Mouse (Mus musculus) ovary, postnatal 10 days (tissue): ENCODE measurements around the gene Dolk.
A peak's percentile ranks its signal among the peaks of the same experiment; 100 is the strongest.

Experiments
- DNase-seq: peaks from one replicate; pipeline ENCODE4 v3.0.0; 2022; ENCODE audit warnings: low spot score

The Dolk gene

DNA sequence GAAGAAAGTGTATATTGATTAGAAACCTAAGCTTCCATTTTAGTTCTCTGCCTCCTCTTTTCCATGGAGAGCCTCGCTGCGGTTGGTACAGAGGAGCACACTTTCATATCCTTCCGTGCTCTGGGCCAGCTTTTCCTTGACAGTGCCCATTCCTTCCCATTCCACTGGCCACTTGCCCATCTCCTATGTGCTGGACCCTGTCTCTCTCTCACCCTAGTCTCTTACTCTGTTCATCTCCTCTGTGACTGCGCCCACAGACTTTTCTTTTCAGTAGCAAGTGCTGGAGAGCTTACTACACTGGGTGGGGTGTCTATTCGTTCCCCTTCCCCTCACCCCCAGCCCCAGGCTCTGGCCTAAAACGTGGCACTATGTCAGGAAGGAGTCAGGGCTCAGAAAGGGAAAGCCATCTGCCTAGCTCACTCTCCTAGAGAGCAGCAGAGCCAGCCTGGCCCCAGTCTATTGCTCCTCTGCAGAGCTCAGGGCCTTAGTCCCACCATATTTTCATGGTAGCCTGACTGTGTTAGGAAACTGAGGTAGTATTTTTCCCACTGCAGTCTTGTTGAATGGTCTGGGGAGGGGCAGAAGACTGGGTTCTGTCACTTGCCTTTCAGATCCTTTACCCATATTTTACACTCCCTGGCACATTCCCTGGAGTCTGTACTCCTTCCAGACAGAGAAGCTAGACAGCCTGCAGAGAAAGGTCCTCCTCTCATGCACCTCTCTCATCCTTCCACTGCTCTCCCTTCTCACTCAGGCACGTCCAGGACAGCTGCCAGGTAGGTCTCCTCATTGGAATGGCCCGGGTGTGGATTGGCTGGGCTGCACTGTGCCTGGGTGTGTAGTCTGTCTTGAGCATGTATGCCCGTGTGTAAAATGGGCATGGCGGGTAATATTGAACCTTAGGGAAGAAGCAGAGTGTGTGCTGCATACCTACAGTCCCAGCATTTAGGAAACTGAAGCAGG is 35.7 kb downstream of the Dolk start:
- DNase-seq: no peak

DNA sequence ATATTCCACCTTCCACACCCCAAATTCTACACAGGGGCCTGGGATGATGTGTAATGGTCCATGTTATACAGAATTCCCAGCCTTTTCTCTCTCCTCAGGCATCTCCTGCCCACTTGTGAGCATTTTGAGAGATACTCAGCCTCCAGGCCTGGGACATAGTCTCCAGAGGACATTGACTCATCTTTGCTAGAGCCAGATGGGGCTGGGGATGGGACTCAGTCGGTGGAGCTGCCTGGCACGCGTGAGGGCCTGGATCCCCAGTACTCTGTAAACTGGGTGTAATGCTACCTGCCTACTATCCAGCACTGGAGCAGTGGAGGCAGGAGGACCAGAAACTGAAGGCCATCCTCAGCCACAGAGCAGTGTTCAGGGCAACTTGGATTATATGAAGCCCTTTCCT is 37.0 kb downstream of the Dolk start:
- no peak for DNase-seq

DNA sequence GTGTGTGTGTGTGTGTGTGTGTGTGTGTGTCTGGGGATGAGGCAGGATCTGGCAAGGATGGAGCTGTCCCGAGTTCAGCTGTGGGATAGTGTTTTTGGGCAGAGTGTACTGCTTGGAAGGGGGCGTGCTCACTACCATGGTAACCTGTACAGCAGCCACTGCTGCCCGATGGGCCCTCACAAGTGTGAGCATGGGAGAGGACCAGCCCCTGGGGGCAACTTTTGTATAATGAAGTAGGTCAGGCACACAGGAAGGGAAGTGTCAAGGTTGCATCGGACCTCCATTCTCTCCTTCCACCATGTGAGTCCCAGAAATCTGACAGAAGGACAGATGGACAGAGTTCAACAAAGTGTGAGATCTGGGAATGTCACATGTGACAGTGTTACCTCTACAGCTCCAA is 38.5 kb downstream of the Dolk start:
- no peak for DNase-seq

DNA sequence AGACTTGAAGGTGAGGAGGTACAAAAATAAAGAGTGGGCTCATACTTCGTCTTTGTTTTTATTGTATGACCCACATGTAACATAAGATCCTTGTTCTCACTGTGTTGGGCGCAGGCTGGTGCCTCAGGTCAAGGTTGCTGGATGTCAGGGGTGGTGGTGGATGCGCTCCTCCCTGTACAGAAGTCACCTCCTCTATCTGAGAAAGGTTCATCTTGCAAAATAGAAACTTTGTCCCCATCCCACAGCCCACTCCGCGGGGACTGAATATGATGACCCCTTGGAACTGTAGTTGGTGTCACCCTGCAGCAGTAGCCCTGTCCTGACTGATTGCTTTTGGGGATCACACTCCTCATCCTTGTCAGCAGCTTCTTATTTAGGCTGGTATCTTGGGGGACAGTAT is 39.1 kb downstream of the Dolk start:
- no peak for DNase-seq

DNA sequence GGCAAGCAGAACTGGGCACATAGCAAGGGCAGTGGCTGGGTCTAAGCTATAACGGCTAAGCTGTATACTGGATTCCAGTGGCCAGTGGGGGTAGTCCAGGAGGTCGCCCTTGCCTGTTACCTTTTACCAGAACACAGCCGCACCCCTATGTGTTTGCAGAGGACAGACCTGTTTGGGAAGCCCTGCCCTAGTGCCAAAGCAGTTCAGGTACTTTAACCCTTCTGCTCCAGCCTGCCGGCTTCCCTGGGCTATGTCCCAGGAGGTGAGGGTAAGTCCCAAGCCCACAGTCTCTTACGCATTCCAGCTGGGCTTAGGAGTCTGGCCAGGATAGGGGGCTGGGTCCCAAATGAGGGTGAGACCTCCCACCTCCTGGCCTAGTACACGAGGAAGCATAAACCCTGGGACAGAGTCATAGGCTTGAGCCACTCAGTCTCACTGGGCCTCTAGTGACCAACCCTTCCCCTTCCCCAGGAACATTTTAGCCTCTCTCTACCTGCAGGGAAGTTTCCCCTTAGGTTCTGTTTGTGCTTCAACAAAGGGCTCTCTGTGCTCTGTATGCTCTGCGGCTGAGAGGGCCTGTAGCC is 41.4 kb downstream of the Dolk start:
- DNase-seq: no peak

DNA sequence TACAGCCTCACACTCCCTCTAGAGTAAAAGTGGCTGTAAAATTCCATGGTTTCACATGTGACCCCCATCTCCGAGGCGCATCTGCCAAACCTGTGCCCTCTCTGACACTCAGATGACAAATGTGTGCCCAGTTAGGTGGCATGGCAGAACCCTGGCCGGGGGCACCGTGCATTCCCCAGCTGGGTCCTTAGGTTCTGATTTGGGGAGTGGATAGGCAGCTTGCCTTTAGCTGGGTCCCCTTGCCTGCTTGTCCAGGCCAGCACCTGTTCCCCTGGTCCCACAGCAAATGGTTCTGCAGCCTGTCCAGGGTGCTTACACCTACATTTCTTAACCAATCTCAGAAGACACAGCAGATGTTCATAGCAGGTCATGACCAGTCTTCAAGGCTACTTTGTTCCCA is 42.7 kb downstream of the Dolk start:
- no peak for DNase-seq

DNA sequence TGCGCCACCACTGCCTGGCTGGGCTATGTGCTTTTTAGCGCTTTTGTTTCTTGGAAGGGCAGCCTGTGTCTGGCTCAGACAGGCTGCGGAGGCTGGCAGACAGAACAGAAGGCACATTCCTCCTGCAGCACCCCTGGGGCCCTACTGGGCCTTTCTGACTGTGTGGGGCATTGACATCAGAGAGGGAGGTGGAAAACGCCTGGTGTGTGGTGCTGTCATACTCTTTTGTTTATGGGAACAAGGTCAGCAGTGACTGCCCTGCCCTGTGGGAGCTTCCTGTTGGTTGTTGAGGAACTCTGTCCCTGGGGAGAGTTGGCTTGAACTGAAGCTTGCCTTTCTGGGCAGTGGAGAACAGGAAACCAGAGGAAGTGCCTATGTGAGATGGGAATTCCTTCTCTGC is 43.6 kb downstream of the Dolk start:
- no peak for DNase-seq

DNA sequence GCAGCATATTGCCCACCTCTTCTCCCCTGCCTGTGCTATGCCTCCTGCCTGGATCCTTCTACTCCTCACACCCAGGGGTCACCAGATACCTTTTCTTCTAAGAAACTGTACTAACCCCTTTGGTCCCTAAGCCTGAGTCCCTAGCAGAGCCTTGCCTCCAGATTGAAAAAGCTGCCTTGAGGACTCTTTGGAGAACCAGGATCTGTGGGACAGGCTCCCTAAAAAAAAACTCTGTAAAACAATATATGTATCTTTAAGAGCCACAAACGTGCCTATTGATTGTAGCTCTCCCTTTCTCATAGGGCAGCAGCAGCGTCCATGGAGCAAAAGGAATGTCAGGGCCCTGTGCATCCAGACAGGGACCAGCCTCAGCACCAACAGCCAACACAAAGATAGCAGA is 45.9 kb downstream of the Dolk start, which contains the start of gene Gm28035:
Gene Gm28035 (plus strand): TSS at position 301 of the 400 bp plus-strand sequence.
- DNase-seq: no peak

DNA sequence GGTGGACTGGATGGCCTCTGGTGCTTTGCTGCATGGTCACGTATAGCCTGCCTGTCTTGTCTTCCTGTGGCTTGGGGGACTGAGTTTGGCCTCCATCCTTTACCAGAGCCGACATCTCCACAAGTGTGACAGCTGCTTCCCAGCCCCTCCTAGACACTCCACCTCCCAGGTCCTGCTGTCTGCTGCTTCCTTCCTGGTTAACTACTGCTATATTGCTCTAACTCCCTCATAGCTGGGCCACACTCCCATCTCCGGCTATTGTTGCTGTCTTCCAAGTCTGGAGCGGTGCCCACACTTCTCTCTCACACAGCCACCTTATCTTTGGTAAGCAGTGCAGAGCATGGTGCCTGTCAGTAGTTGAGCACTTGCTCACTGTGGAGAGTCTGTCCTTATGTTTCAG is 46.4 kb downstream of the Dolk start:
- no peak for DNase-seq

DNA sequence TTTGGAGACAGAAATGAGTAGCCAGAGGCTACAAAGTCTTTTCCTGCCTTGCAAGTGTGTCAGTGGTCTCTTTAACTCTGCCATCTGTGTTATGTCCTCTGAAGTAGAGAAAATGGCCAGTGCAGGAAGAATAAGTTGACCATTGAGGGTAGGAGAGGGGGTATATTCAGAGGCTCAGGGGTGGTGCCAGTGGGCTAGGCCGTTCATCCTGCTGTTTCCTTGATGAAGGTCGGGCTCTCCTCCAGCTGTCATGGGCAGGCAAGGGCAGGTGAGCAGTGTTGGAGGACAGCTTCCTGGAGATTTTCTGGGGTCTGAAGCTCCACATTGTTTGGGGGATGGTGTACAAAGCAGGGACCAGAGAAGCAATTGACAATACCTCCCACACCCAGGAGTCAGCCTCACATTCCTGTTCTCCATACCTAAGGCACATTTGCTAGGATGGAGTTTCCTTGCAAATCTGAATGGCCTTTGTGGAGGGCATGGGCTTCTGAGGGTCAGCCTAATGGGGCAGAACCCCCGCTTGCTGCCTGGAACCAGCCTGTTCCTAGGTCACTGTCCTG is 47.1 kb downstream of the Dolk start:
- no peak for DNase-seq

DNA sequence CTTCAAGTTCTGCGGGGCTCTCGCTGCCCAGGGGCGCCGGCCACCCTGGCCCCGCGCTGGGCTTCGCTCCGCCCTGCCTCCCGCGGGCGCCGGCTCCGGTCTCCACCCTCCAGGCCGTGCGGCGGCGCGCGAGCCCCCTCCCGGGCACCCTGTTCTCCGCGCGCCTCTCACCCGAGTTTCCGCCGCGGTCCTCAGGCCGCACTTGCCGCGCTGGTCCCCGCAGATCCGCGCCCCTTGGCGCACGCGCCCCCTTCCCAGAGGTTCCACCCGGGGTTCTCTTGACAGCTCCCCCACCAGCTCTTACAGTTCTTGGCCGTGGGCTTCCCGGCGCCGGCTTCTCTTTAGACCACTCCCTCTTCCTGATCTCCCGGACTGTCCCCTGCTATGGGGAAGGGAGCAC is 48.3 kb downstream of the Dolk start:
- DNase-seq: peak; percentile 60

DNA sequence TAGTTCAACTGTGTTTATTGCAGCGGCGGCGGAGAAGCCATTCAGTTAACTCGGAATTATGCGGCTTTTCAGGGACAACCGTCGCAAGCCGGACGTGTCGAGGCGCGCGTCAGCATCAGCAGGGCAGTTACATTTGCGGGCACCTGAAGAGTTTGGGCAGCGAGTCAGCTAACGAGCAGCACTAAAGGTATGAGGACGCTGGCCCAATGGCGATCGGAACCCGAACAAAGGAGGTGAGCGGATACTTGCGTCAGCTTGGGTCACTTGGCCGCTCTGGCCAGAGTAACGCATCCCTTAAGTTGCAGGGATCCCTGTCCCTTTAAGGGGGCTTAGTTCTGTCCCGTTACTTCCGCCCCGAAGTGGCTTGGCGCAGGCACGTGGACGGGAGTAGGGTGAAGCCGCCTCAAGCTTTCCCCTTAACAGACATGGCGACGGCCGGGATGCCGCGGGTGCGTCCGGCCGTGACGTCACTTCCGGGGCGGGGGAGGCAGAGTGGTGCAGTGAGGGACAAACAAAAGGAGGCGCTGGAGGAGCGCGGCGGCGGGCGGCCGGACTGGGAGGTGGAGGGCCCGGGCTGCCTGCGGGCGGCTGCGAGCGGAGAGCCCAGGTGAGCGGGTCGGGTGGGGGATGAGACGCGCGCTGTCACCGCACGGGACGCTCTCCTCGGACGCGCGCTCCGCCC is 48.8 kb downstream of the Dolk start, which contains the start of gene Lrrc8a:
Gene Lrrc8a (plus strand): TSS at position 517 of the 682 bp plus-strand sequence.
- DNase-seq: peak; percentile 96

DNA sequence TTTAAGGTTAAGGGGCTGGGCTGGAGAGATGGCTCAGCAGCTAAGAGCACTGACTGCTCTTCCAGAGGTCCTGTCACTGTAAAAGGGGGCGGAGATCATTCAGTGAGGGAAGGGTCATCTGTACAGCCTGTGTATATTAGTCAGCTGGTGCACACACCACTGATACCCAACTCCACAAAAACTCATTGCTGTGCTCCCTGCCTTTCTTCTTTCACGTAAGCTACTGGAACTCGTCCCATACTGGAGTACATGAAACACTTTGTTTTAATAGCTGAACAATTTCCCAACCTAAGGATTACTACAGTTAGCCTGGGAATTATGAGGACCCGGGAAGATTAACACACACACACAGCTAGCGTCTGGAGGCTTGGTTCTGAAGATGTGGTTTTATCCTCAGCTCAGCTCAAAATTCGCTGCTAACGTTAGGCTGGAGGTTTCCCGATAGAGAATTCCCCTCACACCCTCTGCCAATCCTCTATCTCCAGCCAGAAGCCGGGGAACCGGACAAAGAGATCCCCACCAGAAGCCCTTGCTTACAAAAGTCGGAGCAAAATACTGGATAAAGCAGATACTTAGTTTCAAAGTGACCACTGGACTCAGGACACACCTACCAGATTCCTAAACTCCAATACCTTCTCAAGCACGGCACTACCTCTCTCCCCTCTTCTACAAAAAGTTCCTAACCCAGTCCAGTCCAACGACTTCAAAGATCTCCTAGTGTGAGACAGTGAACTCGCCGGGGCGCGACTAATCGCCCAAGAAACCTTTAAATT is 49.5 kb downstream of the Dolk start:
- no peak for DNase-seq

DNA sequence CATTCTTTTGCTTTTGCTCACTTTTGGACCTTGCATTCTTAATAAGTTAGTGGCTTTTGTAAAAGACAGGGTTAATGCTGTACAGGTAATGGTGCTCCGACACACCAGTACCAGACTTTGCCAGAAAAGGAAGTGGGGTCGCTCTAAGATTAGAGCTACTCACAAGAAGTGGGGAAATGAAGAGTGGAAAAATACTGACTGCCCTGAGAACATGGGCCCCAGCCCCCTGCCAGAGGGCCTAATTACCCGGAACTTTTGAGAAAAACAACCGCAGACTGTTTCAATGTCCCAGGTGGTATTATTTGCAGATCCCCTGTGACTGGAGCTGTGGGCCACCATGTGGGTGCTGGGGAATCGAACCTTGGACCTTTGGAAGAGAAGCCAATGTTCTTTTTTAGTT is 50.5 kb downstream of the Dolk start:
- DNase-seq: no peak
